Mouse (Mus musculus) erythroblast, embryonic 14.5 days (primary cell): Measurements from ENCODE around the gene Tmc5. TPM values are rescaled to one million over a fixed set of nuclear protein-coding genes. Genes with fewer than 3 reads are reported as not detected.

ENCODE experiments used
- H3K27me3 ChIP-seq: 2 replicates; pipeline ENCODE4 v1.6.1; 2012; ENCODE audit warnings: inconsistent platforms; ENCODE audit not compliant: control insufficient read depth
- H3K36me3 ChIP-seq: 2 replicates; pipeline ENCODE4 v1.6.1; 2012; ENCODE audit warnings: mild to moderate bottlenecking, inconsistent platforms; ENCODE audit not compliant: control insufficient read depth
- H3K4me1 ChIP-seq: 2 replicates; pipeline ENCODE4 v1.6.1; 2012; ENCODE audit warnings: inconsistent platforms; ENCODE audit not compliant: control insufficient read depth
- H3K4me3 ChIP-seq: replicated peaks from 2 replicates; pipeline ENCODE3; 2012; ENCODE audit warnings: moderate library complexity, mild to moderate bottlenecking, inconsistent platforms
- H3K9me3 ChIP-seq: 2 replicates; pipeline ENCODE4 v1.6.1; 2012; ENCODE audit warnings: low read length, inconsistent platforms, mixed read lengths; ENCODE audit not compliant: control insufficient read depth
- GATA1 ChIP-seq: IDR thresholded peaks from 2 replicates; pipeline ENCODE4 v1.6.1; 2012; ENCODE audit warnings: low read length, inconsistent platforms, mixed read lengths
- TAL1 ChIP-seq: IDR thresholded peaks from 3 replicates; pipeline ENCODE4 v1.6.1; 2012; ENCODE audit warnings: low read length, inconsistent platforms, mixed read lengths
- polyA plus RNA-seq: library from polyadenylated mRNA; stranded (reverse); fragments of >175 nt; gene quantifications from 2 replicates; pipeline ENCODE4 v1.2.3, GENCODE M21; 2012

Gene Tmc5
- polyA plus RNA-seq, 1 experiment: not detected

DNA sequence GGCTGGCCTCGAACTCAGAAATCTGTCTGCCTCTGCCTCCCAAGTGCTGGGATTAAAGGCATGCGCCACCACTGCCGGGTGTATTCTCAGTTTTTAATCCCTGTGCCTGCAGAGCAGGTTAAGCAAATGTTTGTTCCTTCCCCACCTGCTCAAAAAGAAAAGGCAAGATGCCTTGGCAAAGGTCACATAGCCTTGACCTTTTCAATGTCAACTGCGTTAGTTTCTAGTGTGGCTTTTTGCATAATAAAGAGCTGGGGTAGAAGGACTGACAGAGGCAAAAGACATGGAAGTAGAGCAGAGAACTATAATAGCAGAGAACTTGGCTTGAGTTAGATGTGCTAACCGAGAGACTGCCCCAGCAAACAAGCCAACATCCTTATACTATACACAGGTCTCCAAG is 113.7 kb downstream of the Tmc5 start:
- Histone ChIP-seq H3K4me3 (no peak overlapping the region), H3K27me3 (no peaks in the 10 kb centered on the region), H3K9me3 (no peaks in the 10 kb centered on the region), H3K4me1 (peaks cover 34% of the 10 kb centered on the region), H3K36me3 (peaks cover 21% of the 10 kb centered on the region)
- TF ChIP-seq TAL1 (no peak), GATA1 (no peak)

GRCm38 (mm10) chr7:118712228-118713173 is 115.4 kb downstream of the Tmc5 start, which contains the start of gene Ccp110:
Gene Ccp110, plus strand, starts transcription at chr7:118712552.
- Histone ChIP-seq H3K4me3 (peak within 1 kb of the TSS; percentile 74), H3K4me1 (peaks cover 24% of the 10 kb centered on the region), H3K27me3 (no peaks in the 10 kb centered on the region), H3K36me3 (peaks cover 33% of the 10 kb centered on the region), H3K9me3 (no peaks in the 10 kb centered on the region)
- TF ChIP-seq TAL1: no peak
- TF ChIP-seq GATA1: no peak

DNA sequence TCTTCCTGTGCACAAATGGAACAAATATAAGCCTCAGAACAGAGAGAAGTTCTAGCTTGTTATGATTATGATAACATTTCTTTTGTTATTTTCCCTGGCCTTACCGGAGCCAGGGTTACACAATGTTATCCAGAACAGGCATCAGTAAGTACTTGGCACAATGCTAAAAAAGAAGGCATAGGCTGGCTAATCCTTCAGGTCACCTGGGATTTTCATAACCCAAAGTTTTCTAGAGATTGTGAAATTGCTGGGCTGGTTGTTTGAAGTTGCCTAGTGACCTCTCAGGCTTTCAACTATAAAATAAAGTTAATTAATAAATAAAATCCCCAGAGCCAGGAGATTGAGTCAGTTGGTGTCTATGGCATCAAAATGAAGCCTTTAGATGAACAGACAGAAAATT is 117.8 kb downstream of the Tmc5 start:
- TF ChIP-seq GATA1 (no peak), TAL1 (no peak)
- H3K4me1 ChIP-seq: peaks cover 21% of the 10 kb centered on the region
- no peaks in the 10 kb centered on the region for H3K27me3 ChIP-seq
- H3K4me3 ChIP-seq: no peak overlapping the region
- H3K9me3 ChIP-seq: no peaks in the 10 kb centered on the region
- peaks cover 54% of the 10 kb centered on the region for H3K36me3 ChIP-seq

GRCm38 (mm10) chr7:118718066-118718465 is 121.0 kb downstream of the Tmc5 start:
- no peak overlapping the region for H3K4me3 ChIP-seq
- H3K36me3 ChIP-seq: peaks cover 84% of the 10 kb centered on the region
- TF ChIP-seq GATA1 (no peak), TAL1 (no peak)
- H3K9me3 ChIP-seq: no peaks in the 10 kb centered on the region
- peaks cover 14% of the 10 kb centered on the region for H3K4me1 ChIP-seq
- H3K27me3 ChIP-seq: no peaks in the 10 kb centered on the region

- H3K27me3 ChIP-seq: no peaks in the 10 kb centered on the region
- peaks cover 92% of the 10 kb centered on the region for H3K36me3 ChIP-seq
- H3K4me3 ChIP-seq: no peak overlapping the region
- TF ChIP-seq GATA1 (no peak), TAL1 (no peak)
- H3K4me1 ChIP-seq: no peaks in the 10 kb centered on the region
- no peaks in the 10 kb centered on the region for H3K9me3 ChIP-seq
Measured at GRCm38 (mm10) chr7:118723927-118724326, 126.8 kb downstream of the Tmc5 start.

Other genes with a start within 250 kb of the Tmc5 start
- gene Syt17, start 149.1 kb upstream of the Tmc5 start, polyA plus RNA-seq: 0.02 TPM in 1 of 2 replicates, not detected in the other
- not detected in 2 replicates for gene Itpripl2, start 105.3 kb upstream of the Tmc5 start, polyA plus RNA-seq
- 0.80 and 2.4 TPM in 2 replicates for gene Coq7, start 63.9 kb upstream of the Tmc5 start, polyA plus RNA-seq
- not detected in 2 replicates for gene Tmc7, start 12.6 kb upstream of the Tmc5 start, polyA plus RNA-seq
- gene Gde1, start 108.5 kb downstream of the Tmc5 start, polyA plus RNA-seq: 7.3 and 8.4 TPM in 2 replicates
- 0.18 and 0.22 TPM in 2 replicates for gene Ccp110, start 115.3 kb downstream of the Tmc5 start, polyA plus RNA-seq
- gene Vps35l, start 142.9 kb downstream of the Tmc5 start, polyA plus RNA-seq: 1.1 and 1.2 TPM in 2 replicates